Mouse (Mus musculus) B cell, adult 2 months (primary cell): ENCODE measurements around the gene Ninj1.
A peak's percentile ranks its signal among the peaks of the same experiment; 100 is the strongest.

ENCODE experiments used
- DNase-seq, 2 experiments: peaks; one replicate each; pipeline ENCODE4 v3.0.0; 2022

Ninj1 gene

DNA sequence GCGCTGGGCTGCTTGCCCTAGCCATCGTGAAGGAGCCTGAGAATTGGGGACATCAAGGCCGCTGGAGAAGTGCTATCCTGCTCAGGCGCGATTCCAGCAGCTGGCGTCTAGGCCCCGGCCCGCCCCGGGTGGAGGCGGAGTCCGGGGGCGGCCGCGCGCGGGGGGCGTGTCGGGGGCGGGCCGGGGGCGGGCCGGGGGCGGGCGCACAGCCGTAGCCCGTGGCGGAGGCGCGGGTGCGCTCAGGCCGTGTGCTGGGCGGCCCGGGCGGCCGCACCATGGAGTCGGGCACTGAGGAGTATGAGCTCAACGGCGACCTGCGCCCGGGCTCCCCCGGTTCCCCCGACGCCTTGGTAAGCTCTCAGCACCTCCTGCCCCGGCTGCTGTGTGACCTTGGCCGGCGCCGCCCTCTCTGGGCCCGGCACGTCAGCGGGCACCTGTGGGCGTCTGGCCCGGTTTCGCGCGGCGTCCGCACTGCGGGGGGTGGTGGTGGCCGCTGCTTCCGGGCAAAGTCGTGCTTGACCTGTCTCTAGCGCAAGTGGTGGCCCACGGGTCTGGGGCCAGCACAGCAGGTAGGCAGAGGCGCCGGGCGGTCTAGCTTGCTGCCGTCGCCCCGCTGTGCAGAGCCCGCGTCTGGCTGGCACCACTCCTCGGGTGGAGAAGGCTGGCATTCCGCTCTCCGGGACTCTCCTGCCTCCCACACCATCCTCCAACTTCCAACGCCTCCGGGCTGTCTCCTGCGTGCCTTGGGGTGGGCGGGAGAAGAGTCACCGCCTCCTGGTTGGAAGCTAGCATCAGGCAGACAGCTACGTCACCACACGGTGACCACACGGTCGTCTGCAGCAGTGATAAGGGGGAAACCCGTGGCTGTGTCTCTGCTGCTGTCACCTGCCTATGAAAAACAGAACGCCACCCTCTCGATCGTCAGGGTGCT is at the start of gene Ninj1:
TSS of gene Ninj1 (plus strand) at position 198 of the 931 bp plus-strand sequence.
- DNase-seq, result peak; percentile 87

DNA sequence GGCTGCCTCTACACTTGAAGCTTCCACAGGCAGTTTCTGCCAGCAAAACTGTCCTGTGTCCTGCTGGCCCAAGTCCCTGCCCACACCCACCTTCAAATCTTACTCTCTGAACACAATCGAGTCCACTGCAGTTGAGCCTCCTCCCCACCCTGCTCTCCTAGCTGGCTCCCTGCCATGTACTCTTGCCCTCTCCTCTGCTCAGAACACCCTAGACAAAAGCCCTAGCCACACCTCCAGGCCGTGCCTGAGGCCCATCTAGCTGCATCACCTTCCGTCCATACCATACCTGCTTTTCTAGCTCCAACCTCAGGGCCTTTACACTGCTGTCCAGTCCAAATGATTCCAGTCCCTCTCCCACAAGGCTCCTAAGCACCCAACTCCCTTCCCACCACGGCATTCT is 46.7 kb upstream of the Ninj1 start:
- DNase-seq, result no peak

DNA sequence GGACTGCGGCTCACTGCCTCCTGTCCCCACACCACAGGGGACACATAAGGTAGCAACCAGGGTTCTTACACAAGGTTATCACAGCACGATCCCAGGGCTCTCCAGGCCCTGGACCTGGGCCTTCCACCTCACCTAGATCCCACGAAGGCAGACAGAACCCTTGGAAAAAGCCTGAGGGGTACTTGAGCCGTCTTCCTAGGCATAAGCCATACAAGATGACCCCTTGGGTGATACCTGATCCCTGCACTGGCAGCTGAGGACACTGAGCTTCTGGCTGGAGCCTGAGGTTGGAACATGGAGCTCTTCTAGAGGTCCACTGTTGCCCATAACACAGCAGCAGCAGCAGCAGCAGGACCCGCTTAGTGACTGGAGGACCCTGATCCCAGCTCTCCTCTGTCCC is 44.9 kb upstream of the Ninj1 start:
- no peak for DNase-seq

DNA sequence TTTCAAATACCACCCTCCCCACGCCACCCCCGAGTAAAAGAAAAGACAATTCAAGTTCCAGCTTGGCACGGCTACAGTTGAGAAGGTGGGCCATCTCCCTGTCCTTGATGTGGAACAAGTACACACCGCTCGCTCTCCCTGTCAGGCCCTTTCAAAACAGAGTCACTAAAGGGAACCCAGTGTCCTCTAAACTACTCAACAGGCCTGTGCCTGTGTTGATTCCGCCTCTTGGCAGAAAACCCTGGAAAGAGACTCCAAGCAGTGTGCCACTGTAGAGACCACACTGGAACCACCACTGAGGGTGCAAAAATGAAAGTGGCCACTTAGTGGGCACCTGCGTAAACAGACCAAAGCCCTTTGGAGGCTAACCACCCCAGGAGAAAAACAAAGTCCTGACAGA is 44.0 kb upstream of the Ninj1 start:
- no peak for DNase-seq

DNA sequence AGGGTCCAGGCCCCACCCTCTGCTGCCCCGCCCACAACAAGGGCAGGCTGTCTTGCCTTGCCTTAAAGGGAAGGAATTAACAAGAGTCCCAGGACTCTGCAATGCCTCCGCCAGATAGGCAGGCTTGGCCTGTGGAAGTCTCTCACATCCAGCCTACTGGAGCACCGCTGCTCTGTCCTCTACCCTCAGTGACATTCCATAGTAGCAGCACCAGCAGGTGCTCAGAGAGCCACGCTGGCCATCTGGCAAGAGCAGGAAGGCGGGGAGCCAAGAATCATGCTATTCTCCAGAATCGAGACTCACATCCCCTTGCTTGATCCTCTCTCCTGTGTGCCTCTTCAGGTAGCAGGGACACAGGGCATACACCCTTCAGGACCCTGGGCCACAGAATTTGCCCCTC is 42.8 kb upstream of the Ninj1 start:
- DNase-seq, result no peak

DNA sequence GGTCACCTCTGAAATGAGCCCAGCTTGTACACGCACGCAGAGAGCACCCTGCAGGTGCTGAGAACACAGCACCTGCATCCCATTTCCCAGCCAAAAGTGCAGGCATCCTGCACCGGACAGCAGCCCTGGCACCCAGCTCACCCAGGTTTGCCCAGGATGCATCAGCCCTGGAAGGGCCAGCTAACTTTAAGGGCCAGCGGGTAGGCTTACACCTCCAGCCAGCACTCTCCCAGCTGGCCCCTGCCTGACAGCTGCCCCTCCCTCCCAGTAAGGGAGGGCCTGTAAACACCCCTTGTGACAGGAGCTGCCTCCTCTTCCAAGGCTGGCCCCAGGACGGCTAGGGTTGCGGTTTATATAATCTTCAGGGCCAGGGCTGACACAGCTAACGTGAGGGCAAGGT is 41.9 kb upstream of the Ninj1 start:
- DNase-seq, result no peak

DNA sequence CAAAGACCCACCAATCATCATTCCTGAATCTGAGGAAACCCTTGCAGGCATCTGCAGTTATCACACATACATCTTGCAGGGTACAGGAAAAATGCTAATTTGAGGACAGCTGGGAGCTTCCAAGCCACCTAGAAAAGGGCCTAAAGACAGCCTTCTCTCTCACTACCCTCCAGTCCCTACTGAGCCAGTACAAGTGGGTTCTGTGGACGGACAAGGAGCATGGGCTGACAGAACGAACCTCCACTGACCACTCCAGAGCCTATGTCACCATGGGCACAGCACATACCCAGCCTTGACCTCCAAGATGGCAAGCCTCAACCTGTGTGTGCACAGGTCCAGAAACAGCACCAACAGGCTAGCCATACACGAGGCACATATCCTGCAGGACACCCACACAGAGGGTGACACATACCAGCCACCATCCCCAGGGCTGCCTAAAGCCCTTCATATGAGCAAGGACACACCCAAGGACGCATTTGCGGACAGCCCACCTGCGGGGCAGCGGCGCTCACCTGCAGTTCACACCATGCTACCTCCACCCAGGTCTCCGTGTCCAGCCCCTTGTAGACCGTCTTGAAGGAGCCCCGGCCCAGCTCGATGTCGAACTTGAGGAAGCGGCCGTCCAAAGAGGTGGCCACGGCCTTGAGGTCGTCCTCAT is 41.1 kb upstream of the Ninj1 start:
- no peak for DNase-seq

DNA sequence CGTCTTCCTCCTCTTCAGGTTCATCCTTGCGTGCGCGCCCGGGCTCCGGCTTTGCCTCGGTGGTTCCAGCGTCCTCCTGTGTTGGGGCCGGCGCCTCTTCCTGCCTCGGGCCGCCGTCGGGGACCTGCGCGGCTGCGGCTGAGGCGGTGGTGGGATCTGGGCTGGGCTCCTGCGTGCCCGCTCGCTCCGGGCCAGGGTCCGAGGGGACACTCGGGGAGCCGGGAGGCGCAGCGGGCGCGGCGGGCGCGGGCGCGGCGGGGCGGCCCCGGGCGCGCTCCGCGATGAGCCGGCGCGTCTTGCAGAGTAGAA is 40.6 kb upstream of the Ninj1 start:
- peak; percentile 16 to 25 for DNase-seq

DNA sequence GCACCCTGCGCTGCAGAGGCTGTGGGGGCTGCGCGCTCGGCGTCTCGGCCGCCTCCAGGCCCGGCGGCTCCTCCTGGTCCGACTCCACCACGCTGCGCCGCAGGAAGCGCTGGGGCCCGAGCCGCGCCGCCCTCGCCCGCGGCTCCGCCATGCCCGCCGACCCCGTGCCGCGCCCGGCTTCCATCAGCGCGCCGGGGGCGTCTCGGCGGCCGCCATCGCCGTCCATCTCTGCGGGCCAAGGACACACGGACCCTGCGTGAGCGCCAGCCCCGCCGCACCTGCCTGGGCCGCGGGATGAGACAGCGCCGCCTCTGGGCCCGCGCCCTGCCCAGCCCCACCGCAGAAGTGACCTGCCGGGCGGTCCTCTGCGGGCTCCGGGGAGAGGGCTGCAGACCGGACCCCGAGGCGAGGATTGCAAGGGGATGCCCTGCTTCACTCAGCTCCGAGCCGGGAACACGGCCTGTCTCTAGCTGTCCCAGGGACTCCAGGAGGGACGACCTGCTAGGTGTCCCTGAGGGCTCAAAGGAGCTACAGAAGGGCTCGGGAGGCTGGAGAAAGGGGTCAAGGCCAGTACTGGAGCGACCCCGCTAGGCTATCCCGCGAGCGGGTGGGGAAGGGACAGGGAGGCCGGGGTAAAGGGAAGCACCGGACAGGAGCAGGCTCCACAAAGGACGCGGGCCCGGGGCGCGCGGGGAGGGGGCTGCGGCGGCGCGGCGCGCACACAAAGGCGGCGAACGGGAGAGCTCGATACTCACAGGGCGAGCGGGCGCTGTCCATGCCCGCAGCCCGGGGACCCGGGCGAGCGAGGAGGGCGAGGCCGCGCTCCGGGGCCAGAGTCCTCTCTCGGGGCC is 40.1 kb upstream of the Ninj1 start:
- peak; percentile 29 to 42 for DNase-seq

DNA sequence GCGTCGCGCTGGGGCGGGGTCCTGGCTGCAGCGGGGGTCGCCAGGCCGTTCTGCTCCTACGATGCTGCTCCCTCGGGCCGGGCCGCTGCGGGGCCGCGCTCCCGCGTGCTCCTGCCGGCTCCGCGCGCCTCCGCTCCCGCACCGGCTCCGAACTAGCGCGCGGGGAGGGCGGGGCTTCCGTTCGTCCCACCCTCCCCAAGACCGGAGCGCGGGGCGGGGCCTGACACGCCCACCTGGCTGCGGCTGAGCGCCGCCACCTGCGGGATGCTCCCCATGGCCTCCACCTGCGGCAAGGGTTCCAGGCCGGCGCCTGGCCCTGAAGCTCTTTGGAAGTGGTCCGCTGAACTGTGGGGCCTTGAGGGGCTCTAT is 39.4 kb upstream of the Ninj1 start, which contains the start of gene Wnk2:
TSS of gene Wnk2 (minus strand) at position 157 of the 369 bp plus-strand sequence.
- DNase-seq, result peak; percentile 76 to 78

DNA sequence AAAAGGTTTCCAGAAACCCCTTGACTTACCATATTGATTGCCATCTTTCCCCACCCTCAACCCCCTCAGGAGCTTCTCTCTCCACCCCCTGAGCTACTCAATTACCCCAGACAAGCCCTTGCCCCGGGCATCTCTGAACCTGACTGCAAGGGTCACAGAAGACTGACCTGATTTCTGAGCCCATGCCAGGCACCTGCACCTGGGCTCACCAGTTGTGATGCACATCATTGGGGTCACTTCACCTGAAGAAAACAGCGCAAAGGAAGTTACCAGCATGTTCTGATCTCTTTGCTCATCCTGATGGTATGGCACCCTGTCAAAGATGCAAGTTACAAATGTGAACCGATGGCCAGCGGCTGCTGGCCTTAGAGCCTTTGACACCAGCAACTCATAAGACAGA is 38.6 kb upstream of the Ninj1 start:
- DNase-seq, result no peak

DNA sequence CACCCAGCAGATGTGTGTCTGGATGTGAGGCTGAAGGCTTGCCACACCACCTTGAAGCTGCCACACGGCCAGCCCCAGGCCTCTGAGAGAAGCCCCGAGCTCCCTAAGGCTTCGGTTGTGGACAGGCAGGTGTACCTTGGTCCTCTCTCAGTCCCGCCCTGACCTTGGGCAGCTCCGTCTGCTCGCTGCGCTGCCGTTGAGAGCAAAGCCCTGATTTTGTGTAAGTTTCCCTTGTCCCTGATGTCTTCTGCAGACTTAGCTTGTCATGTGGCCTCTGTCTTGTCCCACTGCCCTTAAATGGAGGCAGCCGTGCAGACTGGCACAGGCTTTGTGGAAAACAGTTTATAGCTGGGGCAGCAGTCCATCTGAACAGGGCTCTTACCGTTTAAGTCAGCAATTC is 33.3 kb upstream of the Ninj1 start:
- no peak for DNase-seq

DNA sequence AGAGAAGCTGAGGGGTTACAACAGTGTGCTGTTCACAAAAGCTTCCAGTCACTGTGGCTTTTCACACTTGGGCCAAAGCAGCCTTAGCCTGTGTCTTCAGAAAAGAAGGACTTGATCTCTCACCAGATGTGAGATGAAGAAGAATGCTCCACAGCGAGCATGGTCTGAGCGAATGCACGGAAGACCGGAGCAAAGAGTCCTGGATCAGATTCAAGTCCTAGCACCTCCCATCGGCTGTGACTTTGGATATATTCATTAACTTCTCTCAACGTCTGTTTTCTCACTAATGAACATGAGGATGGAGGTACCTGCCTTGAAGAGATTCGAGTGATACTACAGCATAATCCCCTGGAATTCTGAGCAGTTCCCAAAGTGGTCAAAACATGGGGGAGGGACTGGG is 32.7 kb upstream of the Ninj1 start:
- no peak for DNase-seq

DNA sequence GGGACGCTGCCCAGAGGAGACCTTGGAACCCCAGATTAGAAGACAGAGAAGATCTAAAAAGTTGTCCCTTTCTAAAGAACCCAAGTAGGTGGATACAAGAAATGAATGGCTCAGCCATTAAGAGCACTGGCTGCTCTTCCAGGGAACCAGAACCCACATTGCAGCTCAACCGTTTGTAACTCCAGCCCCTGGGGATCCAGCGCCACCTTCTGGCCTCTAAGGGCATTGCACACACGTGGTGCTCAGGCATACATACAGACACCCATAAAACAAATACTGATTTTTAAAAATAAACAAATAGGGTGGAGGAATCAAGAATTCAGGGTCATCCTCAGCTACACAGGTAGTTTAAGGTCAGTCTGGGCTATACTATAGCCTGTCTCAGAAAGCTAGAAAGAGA is 30.6 kb upstream of the Ninj1 start:
- DNase-seq, result peak; percentile 28 to 34

DNA sequence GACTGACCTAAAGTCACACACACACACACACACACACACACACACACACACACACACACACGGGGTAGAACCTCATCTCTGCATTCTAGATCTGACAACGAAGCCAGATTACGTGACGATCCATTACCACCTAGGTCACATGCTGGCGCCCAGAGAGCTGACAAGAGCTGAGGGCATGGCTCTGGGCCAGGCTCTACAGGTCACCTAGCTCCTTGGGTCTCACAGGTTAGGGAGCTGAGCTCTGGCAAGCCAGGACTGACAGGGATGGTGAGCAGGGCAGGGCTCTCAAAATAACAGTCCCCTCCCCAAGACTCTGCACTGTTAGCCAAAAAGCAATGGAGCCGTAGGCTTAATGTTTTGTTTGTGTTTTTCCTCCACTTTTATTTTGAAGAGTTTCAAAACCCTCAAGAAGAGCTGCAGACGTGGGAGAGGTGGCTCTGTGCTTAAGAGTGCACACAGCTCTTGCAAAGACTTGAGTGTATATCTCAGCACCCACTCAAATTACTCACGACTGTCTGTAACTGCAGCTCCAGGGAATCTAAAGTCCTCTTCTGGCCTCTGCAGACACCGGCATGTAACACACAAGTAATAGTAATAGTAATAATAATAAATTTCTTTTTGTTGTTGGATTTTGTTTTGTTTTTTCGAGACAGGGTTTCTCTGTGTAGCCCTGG is 29.1 kb upstream of the Ninj1 start:
- DNase-seq, result no peak

DNA sequence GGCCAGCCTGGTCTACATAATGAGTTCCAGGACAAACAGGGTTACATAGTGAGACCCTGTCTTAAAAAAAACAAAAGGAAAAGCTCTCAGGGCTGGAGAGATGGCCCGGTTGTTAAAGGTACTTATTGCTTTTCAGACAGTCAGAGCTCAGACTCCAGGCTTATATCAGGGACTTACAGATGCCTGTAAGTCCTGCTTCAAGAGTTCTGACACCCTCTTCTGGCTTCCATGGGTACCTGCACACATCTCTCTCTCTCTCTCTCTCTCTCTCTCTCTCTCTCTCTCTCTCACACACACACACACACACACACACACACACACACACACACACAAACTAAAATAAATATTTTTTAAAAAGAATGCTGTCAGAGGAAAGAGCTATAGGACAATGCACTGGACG is 26.0 kb upstream of the Ninj1 start:
- DNase-seq, result no peak

DNA sequence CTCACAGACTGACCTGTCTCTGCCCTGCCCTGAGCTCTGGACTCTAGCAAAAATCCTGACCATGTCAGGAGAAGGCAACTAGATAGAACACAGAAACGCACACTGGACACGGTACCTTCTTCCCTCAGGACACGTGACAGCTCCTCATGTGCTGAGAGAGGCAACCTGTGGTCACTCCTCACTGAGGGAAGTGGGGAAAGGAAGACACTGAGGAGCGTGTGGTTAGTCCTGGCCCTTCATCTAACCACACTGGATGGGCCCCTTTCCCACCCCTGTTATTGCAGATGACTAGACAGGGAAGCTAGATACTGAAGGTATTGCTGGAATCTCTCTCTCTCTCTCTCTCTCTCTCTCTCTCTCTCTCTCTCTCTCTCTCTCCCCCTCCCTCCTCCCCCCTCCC is 24.6 kb upstream of the Ninj1 start:
- no peak for DNase-seq

DNA sequence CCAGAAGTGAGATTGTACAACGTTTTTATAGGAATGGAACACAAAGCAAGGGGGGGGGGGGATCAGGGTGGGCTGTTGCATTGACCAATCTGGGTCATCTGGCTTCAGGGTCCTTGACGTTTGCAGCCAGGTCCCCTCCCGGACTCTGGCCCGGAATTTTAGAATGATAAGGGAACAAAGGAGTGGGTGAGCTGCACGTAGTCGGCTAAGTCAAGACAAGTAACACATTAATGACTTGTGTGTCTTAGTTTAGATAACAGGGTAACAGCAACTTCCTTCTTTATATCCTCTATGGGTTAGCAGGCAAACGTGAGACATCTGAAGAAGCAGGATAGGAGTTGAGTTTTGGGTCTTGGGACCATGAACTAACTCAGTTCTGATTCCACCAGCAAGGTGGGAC is 23.6 kb upstream of the Ninj1 start:
- no peak for DNase-seq

DNA sequence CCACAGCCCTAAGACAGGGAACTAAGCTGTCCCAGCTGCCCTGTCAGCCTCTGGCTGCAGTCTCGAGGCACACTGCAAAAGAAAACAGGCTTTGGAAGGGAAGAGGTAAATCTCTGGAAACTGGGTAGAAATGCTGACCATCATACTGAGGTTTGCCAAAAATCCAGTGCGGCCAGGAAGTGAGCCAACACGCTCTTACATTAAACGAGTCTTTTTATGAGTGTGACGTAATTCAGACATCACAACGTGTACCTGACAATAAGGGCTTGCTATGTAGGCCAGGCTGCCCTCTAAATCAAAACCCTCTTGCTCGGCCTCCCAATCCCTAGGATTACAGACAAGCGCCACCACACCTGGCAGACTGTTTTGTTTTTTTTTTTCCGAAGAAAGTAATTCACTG is 20.2 kb upstream of the Ninj1 start:
- DNase-seq, result no peak

DNA sequence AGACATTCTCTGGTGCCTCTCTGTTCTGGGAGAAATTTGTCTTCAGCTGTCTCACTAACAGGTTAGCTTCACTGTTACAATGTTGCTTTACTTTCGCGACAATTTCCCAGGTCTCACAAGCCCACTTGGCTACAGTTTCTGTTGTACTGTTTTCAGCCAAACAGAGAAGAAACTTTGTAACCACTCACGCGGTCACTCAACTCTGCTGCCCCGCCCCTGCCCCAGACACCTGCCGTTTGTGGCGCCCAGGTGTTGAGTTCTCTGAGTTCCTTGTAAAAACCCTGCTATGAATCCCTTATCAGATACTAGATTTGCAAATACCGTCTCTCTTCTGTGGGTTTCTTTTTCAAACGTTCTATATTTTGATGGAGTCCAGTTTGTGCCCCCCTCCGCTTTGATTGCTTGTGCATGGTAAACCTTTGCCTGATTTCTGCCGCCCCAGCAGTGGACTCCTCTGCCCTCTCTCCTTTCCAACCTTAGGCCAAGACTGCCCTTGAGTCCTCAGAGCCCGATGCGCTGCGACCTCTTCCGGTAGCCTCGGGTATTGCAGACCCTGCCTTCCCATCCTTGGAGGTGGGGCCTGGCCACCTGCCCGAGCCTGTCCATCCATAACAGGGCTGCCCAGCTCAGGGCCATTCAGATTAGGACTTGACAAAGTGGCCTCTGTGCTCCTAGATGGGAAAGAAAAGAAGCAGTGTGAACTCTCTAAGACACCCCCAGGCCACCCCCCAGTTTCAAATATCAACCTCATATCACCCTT is 17.7 kb upstream of the Ninj1 start:
- DNase-seq, result peak; percentile 83 to 84

DNA sequence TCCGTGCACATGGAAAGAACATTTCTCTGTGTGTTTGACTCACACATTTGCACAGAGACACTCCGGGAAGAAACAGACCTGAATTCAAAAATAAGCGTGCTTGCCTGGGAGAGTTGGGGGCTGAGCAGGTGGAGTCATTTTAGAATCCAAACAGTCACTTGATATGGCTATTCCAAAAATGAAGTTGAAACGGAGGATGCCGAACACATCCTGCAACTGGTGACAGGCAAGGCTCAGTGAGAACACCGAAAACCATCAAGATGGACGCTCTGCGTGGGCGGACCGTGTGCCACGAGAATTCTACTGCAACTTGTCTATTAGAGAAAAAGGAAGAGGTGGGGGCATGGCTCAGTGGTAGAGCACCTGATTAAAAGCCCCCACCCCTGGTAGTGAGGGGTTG is 16.7 kb upstream of the Ninj1 start:
- no peak for DNase-seq

DNA sequence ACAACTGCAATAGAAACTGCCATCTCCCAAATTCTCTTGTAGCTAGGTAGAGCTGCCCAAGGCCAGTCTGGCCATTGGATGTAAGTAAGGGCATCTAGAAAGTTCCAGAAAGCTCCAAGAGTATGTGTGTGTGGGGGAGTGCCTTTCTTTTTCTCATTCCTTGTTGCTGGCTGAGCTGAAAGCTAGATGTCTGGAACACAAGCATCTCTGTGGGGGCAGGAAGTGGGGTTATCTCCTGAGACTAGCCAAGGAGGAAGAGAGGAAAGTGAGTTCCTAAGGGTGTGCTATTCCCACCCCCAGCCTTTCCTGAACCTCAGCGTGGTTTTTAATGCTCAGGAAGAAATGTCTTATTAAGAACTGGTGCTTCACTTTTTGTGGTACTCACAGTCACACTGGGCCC is 15.6 kb upstream of the Ninj1 start:
- DNase-seq, result no peak
